Mouse (Mus musculus) forebrain, embryonic 15.5 days (tissue): Measurements from ENCODE around the gene Ccdc74a. TPM values are rescaled to one million over a fixed set of nuclear protein-coding genes. Genes with fewer than 3 reads are reported as not detected.
"Not testable (repeated sequence)": the region's sequence is repeated elsewhere in the genome, so short reads cannot be mapped to it uniquely, and the experiment has no call there.

Experiments used
- ATAC-seq: fragments of 200-750 bp; cut with Nextera tagmentation; replicated peaks from 2 replicates; pipeline ENCODE4 v1.8.0; 2017; ENCODE audit warnings: mild to moderate bottlenecking, moderate TSS enrichment, moderate library complexity
- H3K27ac ChIP-seq: fragments of 300-500 bp; sonication (generic); replicated peaks from 2 replicates; pipeline ENCODE4 v1.5.1; 2015; ENCODE audit warnings: mild to moderate bottlenecking, inconsistent platforms
- H3K27me3 ChIP-seq: fragments of 300-500 bp; sonication (generic); 2 replicates; pipeline ENCODE4 v1.6.1; 2015; ENCODE audit warnings: inconsistent platforms
- H3K36me3 ChIP-seq: fragments of 300-500 bp; sonication (generic); 2 replicates; pipeline ENCODE4 v1.6.1; 2015; ENCODE audit warnings: mild to moderate bottlenecking, inconsistent platforms
- H3K4me1 ChIP-seq: fragments of 300-500 bp; sonication (generic); 2 replicates; pipeline ENCODE4 v1.6.1; 2015; ENCODE audit warnings: inconsistent platforms
- H3K4me2 ChIP-seq: fragments of 300-500 bp; sonication (generic); replicated peaks from 2 replicates; pipeline ENCODE4 v1.6.1; 2015; ENCODE audit warnings: mild to moderate bottlenecking, inconsistent platforms
- H3K4me3 ChIP-seq: fragments of 300-500 bp; sonication (generic); 2 replicates; pipeline ENCODE4 v1.5.1; 2015; ENCODE audit warnings: mild to moderate bottlenecking, inconsistent platforms
- H3K9ac ChIP-seq: fragments of 300-500 bp; sonication (generic); replicated peaks from 2 replicates; pipeline ENCODE4 v1.6.1; 2015; ENCODE audit warnings: mild to moderate bottlenecking, inconsistent platforms
- H3K9me3 ChIP-seq: fragments of 300-500 bp; sonication (generic); 2 replicates; pipeline ENCODE4 v1.6.1; 2016; ENCODE audit warnings: inconsistent platforms
- WGBS: fragments of 180-500 bp; shearing (Covaris S2); methylation state at CpG from one replicate; pipeline ENCODE4 v1.1.7; 2015; ENCODE audit warnings: mixed read lengths; 5-methylcytosine and 5-hydroxymethylcytosine counted together
- polyA plus RNA-seq: library from polyadenylated mRNA; unstranded; fragments of >200 nt; fragmentation: Nextera tagmentation; extraction: Ambion mirVana; gene quantifications from 2 replicates; pipeline ENCODE4 v1.2.1, GENCODE M21; 2015

Ccdc74a gene
- polyA plus RNA-seq, result 6.6 and 8.3 TPM in 2 replicates

- ATAC-seq, result peak; percentile 97
- peak within 1 kb of the TSS; percentile 79 for H3K4me2 ChIP-seq
- H3K9me3 ChIP-seq, result no peaks in the 10 kb centered on the region
- H3K27ac ChIP-seq, result no peak within 1 kb of the TSS; the same call in 1 of the 2 replicates
- peak within 1 kb of the TSS; percentile 61 for H3K4me3 ChIP-seq
- no peaks in the 10 kb centered on the region for H3K27me3 ChIP-seq
- H3K36me3 ChIP-seq, result peaks cover 23% of the 10 kb centered on the region
- peaks cover 11% of the 10 kb centered on the region for H3K4me1 ChIP-seq
- H3K9ac ChIP-seq, result peak within 1 kb of the TSS; percentile 69
- 2% methylated on average over 65 of the region's 65 CpGs for WGBS
These were observed at the start of gene Ccdc74a for GRCm38 (mm10) chr16:17646310-17647114. TSS of gene Ccdc74a (plus strand) at chr16:17646470.

DNA sequence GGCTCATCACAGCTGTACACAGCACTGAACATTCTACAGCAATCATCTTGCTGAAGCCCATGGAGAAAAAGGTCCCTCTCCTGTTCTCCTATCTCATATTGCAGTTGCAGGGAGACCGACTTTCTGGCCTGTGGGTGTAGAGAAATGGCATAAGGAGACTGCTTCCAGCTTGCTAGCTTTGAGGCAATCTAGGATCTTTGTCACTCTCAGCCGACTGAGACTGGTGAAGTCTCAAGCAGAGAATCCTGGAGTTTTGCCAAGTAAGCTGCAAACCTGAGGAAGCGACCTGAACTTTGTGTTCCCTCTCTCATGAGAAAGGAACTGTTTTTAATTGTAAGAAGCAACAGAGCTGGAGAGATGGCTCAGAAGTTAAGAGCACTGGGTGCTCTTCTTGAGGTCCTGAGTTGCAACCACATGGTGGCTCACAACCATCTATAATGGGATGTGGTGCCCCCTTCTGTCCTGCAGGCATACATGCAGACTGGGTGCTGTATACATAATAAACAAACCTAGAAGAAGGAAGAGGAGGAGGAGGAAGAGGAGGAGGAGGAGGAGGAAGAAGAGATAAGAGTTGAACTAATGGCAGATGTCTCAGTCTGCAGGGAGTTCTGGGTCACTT is 45.2 kb upstream of the Ccdc74a start:
- Histone ChIP-seq H3K4me2 (no peak overlapping the region), H3K9me3 (no peaks in the 10 kb centered on the region), H3K36me3 (no peaks in the 10 kb centered on the region), H3K4me1 (no peaks in the 10 kb centered on the region), H3K27me3 (no peaks in the 10 kb centered on the region), H3K9ac (no peak overlapping the region), H3K27ac (no peak overlapping the region), H3K4me3 (no peak overlapping the region)
- WGBS, result 64% methylated on average over 3 of the region's 3 CpGs
- no peak for ATAC-seq

DNA sequence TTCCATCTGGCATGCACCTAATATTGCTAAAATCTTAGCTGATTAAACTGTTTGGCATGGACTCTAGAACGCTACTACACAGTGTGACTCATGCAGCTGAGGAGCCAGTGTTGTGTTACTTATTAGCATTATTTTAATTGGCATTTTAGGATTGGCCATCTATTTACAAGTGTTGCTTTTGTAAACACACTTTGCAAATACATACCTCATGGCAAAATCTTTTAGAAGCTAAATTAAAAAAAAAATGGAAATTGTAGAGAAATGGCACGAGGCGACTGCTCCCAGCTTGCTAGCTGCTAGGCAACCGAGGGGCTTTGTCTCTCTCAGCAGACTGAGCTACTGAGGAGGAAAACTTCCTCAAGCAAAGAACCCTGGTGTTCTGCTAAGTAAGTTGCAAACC is 41.3 kb upstream of the Ccdc74a start:
- no peak overlapping the region for H3K27ac ChIP-seq
- H3K27me3 ChIP-seq, result no peaks in the 10 kb centered on the region
- ATAC-seq, result no peak
- no peaks in the 10 kb centered on the region for H3K36me3 ChIP-seq
- H3K4me3 ChIP-seq, result no peak overlapping the region
- no peak overlapping the region for H3K9ac ChIP-seq
- no peak overlapping the region for H3K4me2 ChIP-seq
- no peaks in the 10 kb centered on the region for H3K4me1 ChIP-seq
- H3K9me3 ChIP-seq, result no peaks in the 10 kb centered on the region
- 41% methylated on average over 4 of the region's 4 CpGs for WGBS

DNA sequence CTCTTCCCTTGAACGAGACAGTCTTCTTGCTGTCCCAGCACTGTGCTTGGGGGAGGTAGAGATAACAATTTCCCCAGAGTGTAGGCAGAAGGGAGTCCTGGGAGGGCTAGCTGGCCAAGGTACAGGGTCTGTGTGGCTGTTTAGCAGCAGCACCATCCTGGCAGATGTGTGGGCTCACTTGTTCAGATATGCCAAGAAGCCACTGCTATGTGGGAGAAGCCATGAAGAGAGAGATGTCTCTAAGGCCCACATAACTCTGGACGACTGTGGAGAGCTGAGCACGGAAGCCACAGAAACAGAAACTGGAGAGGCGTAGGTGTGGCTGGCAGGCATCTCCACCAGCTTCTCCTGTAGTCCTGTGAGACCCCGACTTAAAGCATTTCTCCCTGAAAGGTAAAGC is 40.6 kb upstream of the Ccdc74a start:
- no peak for ATAC-seq
- 76% methylated on average over 5 of the region's 5 CpGs for WGBS
- H3K27ac ChIP-seq, result no peak overlapping the region

DNA sequence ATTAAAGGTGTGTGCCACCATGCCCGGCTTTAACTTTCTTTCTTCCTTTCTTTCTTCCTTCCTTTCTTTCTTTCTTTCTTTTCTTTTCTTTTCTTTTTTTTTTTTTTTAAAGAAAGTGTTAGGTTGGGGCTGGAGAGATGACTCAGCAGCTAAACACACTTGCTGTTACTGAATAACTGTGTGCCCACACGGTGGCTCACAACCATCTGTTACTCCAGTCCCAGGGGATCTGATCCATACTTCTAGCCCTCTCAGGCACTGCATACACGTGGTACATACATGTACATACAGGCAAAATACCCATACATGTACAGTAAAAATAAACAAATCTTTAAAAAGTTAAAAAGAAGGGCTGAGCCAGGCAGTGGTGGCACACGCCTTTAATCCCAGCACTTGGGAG is 34.9 kb upstream of the Ccdc74a start:
- Histone ChIP-seq H3K27ac (no peak overlapping the region), H3K4me2 (no peak overlapping the region), H3K27me3 (no peaks in the 10 kb centered on the region), H3K4me3 (no peak overlapping the region), H3K9ac (no peak overlapping the region), H3K9me3 (no peaks in the 10 kb centered on the region), H3K36me3 (no peaks in the 10 kb centered on the region), H3K4me1 (no peaks in the 10 kb centered on the region)
- 70% methylated on average over 4 of the region's 4 CpGs for WGBS
- no peak for ATAC-seq

More for the DNA sequence above, 40.6 kb upstream of the Ccdc74a start:
- Histone ChIP-seq H3K36me3 (no peaks in the 10 kb centered on the region), H3K4me1 (no peaks in the 10 kb centered on the region), H3K4me3 (no peak overlapping the region), H3K9ac (no peak overlapping the region), H3K9me3 (no peaks in the 10 kb centered on the region), H3K4me2 (no peak overlapping the region), H3K27me3 (no peaks in the 10 kb centered on the region)

GRCm38 (mm10) chr16:17614740-17615139 is 31.5 kb upstream of the Ccdc74a start:
- not testable (repeated sequence) for H3K9me3 ChIP-seq, H3K27me3 ChIP-seq, H3K27ac ChIP-seq, ATAC-seq, H3K9ac ChIP-seq, H3K4me3 ChIP-seq, H3K36me3 ChIP-seq, H3K4me2 ChIP-seq
- WGBS, result 93% methylated on average over 6 of the region's 6 CpGs
- peaks cover 10% of the 10 kb centered on the region for H3K4me1 ChIP-seq

- Histone ChIP-seq H3K27me3 (no peaks in the 10 kb centered on the region), H3K4me3 (no peak overlapping the region), H3K4me2 (no peak overlapping the region), H3K9ac (no peak overlapping the region), H3K36me3 (no peaks in the 10 kb centered on the region), H3K9me3 (no peaks in the 10 kb centered on the region), H3K27ac (no peak overlapping the region), H3K4me1 (peaks cover 21% of the 10 kb centered on the region)
- WGBS, result 90% methylated on average over 5 of the region's 5 CpGs
- no peak for ATAC-seq
These were observed 30.1 kb upstream of the Ccdc74a start for GRCm38 (mm10) chr16:17616212-17616611.

GRCm38 (mm10) chr16:17617922-17618565 is 28.2 kb upstream of the Ccdc74a start:
- H3K9ac ChIP-seq, result no peak overlapping the region
- WGBS, result 17% methylated on average over 13 of the region's 13 CpGs
- peaks cover 16% of the 10 kb centered on the region for H3K36me3 ChIP-seq
- H3K4me3 ChIP-seq, result no peak overlapping the region
- H3K27ac ChIP-seq, result no peak overlapping the region
- ATAC-seq, result peak; percentile 57; the same call in 1 of the 2 replicates
- peaks cover 21% of the 10 kb centered on the region for H3K4me1 ChIP-seq
- no peaks in the 10 kb centered on the region for H3K9me3 ChIP-seq
- 0 out of 2 replicates have a peak overlapping the region, but pooled peaks have one; percentile 6 for H3K4me2 ChIP-seq
- no peaks in the 10 kb centered on the region for H3K27me3 ChIP-seq

GRCm38 (mm10) chr16:17619198-17620105 is 26.8 kb upstream of the Ccdc74a start, which contains the start of gene Smpd4:
TSS of gene Smpd4 (plus strand) at chr16:17619354.
- Histone ChIP-seq H3K9ac (peak within 1 kb of the TSS; percentile 84), H3K27ac (peak within 1 kb of the TSS; percentile 54), H3K27me3 (no peaks in the 10 kb centered on the region), H3K36me3 (peaks cover 19% of the 10 kb centered on the region), H3K4me2 (peak within 1 kb of the TSS; percentile 55), H3K4me3 (peak within 1 kb of the TSS; percentile 76), H3K4me1 (peaks cover 21% of the 10 kb centered on the region), H3K9me3 (no peaks in the 10 kb centered on the region)
- ATAC-seq, result peak; percentile 87
- 2% methylated on average over 60 of the region's 60 CpGs for WGBS

- 97% methylated on average over 1 of the region's 1 CpGs for WGBS
- peaks cover 21% of the 10 kb centered on the region for H3K4me1 ChIP-seq
- no peak overlapping the region for H3K4me3 ChIP-seq
- H3K36me3 ChIP-seq, result peaks cover 32% of the 10 kb centered on the region
- no peak for ATAC-seq
- H3K27me3 ChIP-seq, result no peaks in the 10 kb centered on the region
- no peak overlapping the region for H3K9ac ChIP-seq
- H3K27ac ChIP-seq, result no peak overlapping the region
- H3K4me2 ChIP-seq, result no peak overlapping the region
- H3K9me3 ChIP-seq, result no peaks in the 10 kb centered on the region
These were observed 24.3 kb upstream of the Ccdc74a start for GRCm38 (mm10) chr16:17621936-17622335.

DNA sequence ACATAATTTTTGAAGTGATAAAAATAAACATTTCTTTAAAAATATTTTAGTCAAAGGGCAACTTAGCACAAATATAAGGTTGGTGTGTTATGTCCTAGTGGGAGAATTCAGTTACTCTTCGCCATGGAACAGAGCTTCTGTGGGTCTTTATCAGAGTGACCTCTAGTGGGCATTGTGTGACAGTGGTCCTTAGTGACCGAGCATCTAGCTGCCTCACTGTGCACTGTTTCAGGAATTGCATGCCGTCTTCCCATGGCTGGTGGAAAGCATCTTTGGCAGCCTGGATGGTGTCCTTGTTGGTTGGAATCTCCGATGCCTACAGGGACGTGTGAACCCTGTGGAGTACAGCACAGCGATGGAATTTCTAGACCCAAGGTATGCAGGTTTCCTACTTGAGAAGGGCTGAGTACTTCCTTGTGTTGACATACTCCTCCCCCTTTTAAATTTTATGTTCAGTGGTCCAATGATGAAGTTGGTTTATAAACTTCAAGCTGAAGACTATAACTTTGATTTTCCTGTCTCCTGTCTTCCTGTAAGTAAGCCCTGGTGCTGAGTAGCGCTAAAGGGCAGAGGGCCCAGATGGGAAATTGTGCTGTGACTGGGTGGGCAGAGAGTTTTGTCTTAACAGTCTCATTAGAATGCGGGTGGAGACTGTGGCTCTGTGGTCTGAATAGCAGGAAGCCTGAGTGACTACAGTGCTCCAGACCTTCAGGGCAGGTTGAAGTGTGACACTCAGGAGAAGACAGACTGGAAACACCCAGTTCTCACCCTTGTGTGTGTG is 20.6 kb upstream of the Ccdc74a start:
- H3K9me3 ChIP-seq, result no peaks in the 10 kb centered on the region
- H3K9ac ChIP-seq, result no peak overlapping the region
- H3K4me3 ChIP-seq, result no peak overlapping the region
- ATAC-seq, result no peak
- peaks cover 1% of the 10 kb centered on the region; the same call in 1 of the 2 replicates for H3K4me1 ChIP-seq
- peaks cover 68% of the 10 kb centered on the region for H3K36me3 ChIP-seq
- WGBS, result 69% methylated on average over 8 of the region's 8 CpGs
- H3K4me2 ChIP-seq, result no peak overlapping the region
- no peak overlapping the region for H3K27ac ChIP-seq
- no peaks in the 10 kb centered on the region for H3K27me3 ChIP-seq
